Mouse (Mus musculus) intestine, embryonic 15.5 days (tissue): Measurements from ENCODE around the gene Rims4. TPM values are rescaled to one million over a fixed set of nuclear protein-coding genes. Genes with fewer than 3 reads are reported as not detected.

Source experiments
- polyA plus RNA-seq: library from polyadenylated mRNA; unstranded; fragments of >200 nt; fragmentation: Nextera tagmentation; extraction: Ambion mirVana; gene quantifications from 2 replicates; pipeline ENCODE4 v1.2.1, GENCODE M21; 2015

The Rims4 gene
- polyA plus RNA-seq, 1 experiment from 2014 or later: 0.90 TPM

Other genes with a start within 250 kb of the Rims4 start
- gene Ada, start 168.4 kb downstream of the Rims4 start, polyA plus RNA-seq: 6.6 and 7.1 TPM in 2 replicates
- gene Ccn5, start 97.8 kb downstream of the Rims4 start, polyA plus RNA-seq: 0.15 and 0.24 TPM in 2 replicates
- gene Kcnk15, start 65.0 kb downstream of the Rims4 start, polyA plus RNA-seq: not detected in 2 replicates
- 269 and 298 TPM in 2 replicates for gene Ywhab, start 76.3 kb upstream of the Rims4 start, polyA plus RNA-seq
- gene Pabpc1l, start 106.8 kb upstream of the Rims4 start, polyA plus RNA-seq: 0.82 and 1.3 TPM in 2 replicates
- gene Stk4, start 151.6 kb upstream of the Rims4 start, polyA plus RNA-seq: 18.0 and 19.9 TPM in 2 replicates
- 52.8 and 55.4 TPM in 2 replicates for gene Tomm34, start 152.5 kb upstream of the Rims4 start, polyA plus RNA-seq